Comparison of ENCODE assay signal across 8 mouse cellular contexts in genomic region chr1:132765887-132766651, GRCm38 (mm10). TPM values are rescaled to one million over a fixed set of nuclear protein-coding genes. Genes with fewer than 3 reads are reported as not detected.
A peak's percentile ranks its signal among the peaks of the same experiment; 100 is the strongest.
DNase-seq lines count a peak whose midpoint lies in the region; ATAC-seq lines count a peak whose summit lies in the region.

No protein-coding gene starts in this region.

- peak; percentile 39 to 67 for DNase-seq in layer of hippocampus, adult 18-20 months (ENCODE audit: low spot score in 2 of 2)
- no peak for DNase-seq in layer of hippocampus, adult 9-10 months (ENCODE audit: low spot score)
- DNase-seq in layer of hippocampus, postnatal 10 days (ENCODE audit: low spot score in 2 of 2): peak; percentile 28 to 49
- DNase-seq in Muller cell, postnatal 12 days (ENCODE audit: inconsistent ontology term): no peak
- no peak for DNase-seq in adrenal gland, adult 2 months
- no peak for DNase-seq in natural killer cell, adult 2 months (ENCODE audit: low spot score in 2 of 2)

- 31% methylated on average over 16 of the region's 16 CpGs for WGBS in embryonic facial prominence, embryonic 15.5 days
- WGBS in neural tube, embryonic 15.5 days: 16% methylated on average over 16 of the region's 16 CpGs

- peak overlapping the region; percentile 31 for H3K4me2 ChIP-seq in embryonic facial prominence, embryonic 15.5 days (replicated peaks)
- H3K4me2 ChIP-seq in neural tube, embryonic 15.5 days: peak overlapping the region; percentile 48

- H3K36me3 ChIP-seq in embryonic facial prominence, embryonic 15.5 days: no peaks in the 10 kb centered on the region
- no peaks in the 10 kb centered on the region for H3K36me3 ChIP-seq in neural tube, embryonic 15.5 days

- H3K4me1 ChIP-seq in embryonic facial prominence, embryonic 15.5 days: peaks cover 8% of the 10 kb centered on the region
- H3K4me1 ChIP-seq in neural tube, embryonic 15.5 days: peaks cover 20% of the 10 kb centered on the region

- no peak overlapping the region for H3K27ac ChIP-seq in embryonic facial prominence, embryonic 15.5 days (replicated peaks)
- peak overlapping the region; percentile 48 for H3K27ac ChIP-seq in neural tube, embryonic 15.5 days (replicated peaks)

- no peak overlapping the region for H3K4me3 ChIP-seq in embryonic facial prominence, embryonic 15.5 days (replicated peaks)
- no peak overlapping the region for H3K4me3 ChIP-seq in neural tube, embryonic 15.5 days (replicated peaks)

- ATAC-seq in embryonic facial prominence, embryonic 15.5 days (ENCODE audit: insufficient number of reproducible peaks, low FRiP score, low TSS enrichment, low read depth): no peak
- ATAC-seq in neural tube, embryonic 15.5 days (ENCODE audit: low FRiP score): peak; percentile 53

- H3K27me3 ChIP-seq in embryonic facial prominence, embryonic 15.5 days: no peaks in the 10 kb centered on the region
- H3K27me3 ChIP-seq in neural tube, embryonic 15.5 days (replicated peaks): no peaks in the 10 kb centered on the region

- H3K9me3 ChIP-seq in embryonic facial prominence, embryonic 15.5 days (replicated peaks): no peaks in the 10 kb centered on the region
- no peaks in the 10 kb centered on the region for H3K9me3 ChIP-seq in neural tube, embryonic 15.5 days (replicated peaks)

- no peak overlapping the region for H3K9ac ChIP-seq in embryonic facial prominence, embryonic 15.5 days
- peak overlapping the region; percentile 33; the same call in 1 of the 2 replicates for H3K9ac ChIP-seq in neural tube, embryonic 15.5 days (replicated peaks)

RNA-seq across cellular contexts. Expression of gene Nfasc, which starts 24.5 kb away (rescaled TPM):
- 100 to 1,000 TPM; 139 to 143 TPM for total RNA-seq in layer of hippocampus, adult 18-20 months (2021)
- polyA plus RNA-seq in embryonic facial prominence, embryonic 15.5 days (2015; fragmentation: Nextera tagmentation; extraction: Ambion mirVana): 1.9 TPM in 2 replicates
- total RNA-seq in layer of hippocampus, postnatal 10 days (2021): 100 to 1,000 TPM; 141 to 168 TPM
- 30.7 and 37.6 TPM in 2 replicates for polyA plus RNA-seq in neural tube, embryonic 15.5 days (2015; fragmentation: Nextera tagmentation; extraction: Ambion mirVana)
- total RNA-seq in adrenal gland, adult 2 months (2021): 1 to 10 TPM; 3.9 to 5.7 TPM
- polyA plus RNA-seq in adrenal gland, adult 2 months (2012; rRNA removed): 1.2 and 1.5 TPM in 2 replicates

Comparison
In these comparisons a context has a peak if more than half of its experiments do, and no peak if none do; other contexts are left out.
1. DNase-seq: peak in layer of hippocampus, adult 18-20 months (2 of 2) and layer of hippocampus, postnatal 10 days (2 of 2); none in layer of hippocampus, adult 9-10 months (single experiment), Muller cell, postnatal 12 days (single experiment), adrenal gland, adult 2 months (single experiment) and natural killer cell, adult 2 months (0 of 2).
2. RNA of gene Nfasc, which starts 24.5 kb away (total RNA-seq): 141 to 168 TPM in layer of hippocampus, postnatal 10 days and 139 to 143 TPM in layer of hippocampus, adult 18-20 months; 3.9 to 5.7 TPM in adrenal gland, adult 2 months; every median in the first group is over 10 times any median in the second.